Mouse (Mus musculus) frontal cortex, postnatal 10 days (tissue): ENCODE data around the gene Atic.

Experiments used
- DNase-seq, 2 experiments: peaks; one replicate each; pipeline ENCODE4 v3.0.0; 2022; ENCODE audit warnings: low spot score in 2 of 2, mixed read lengths in 1 of 2

Atic gene

DNA sequence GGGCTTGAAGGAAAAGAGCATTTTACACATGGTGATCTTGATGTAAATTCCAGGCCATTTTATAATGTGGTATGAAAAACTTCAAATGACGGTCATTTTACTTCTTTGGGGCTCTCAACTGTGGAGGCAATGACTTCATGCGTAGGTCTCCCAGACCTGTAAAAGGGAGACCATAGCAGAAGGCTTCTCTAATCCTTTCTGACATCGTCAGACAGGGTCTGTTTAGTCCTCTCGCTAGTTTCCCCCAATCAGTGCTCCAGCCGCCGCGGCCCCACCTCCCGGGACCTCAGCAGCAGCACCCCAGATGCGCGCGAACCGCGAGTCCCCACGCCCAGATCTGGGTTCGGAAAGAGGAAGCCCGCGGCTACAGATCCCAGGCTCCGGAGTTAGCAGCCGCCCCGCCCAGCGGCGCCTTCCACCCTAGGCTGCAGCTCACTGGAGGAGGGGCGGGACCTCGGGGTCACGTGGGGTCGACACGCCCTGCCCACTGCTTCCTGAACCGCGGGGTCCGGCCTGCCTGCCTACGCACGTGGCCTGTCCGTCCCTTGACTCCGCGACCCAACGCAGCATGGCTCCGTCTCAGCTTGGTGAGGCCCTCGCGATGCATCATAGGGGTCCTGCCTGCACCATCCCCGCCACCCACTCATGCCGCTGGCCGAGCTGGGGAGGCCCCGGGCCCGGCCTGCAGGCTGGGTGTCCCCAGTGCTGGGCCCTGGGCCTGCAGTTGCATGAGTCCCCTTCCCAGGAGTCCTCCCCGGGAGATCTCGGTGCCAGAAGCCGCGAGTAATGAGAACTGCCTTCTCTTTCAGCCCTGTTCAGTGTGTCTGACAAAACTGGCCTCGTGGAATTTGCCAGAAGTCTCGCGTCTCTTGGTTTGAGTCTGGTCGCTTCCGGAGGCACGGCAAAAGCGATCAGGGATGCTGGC is at the start of gene Atic:
Gene Atic, plus strand, starts transcription at position 463 of the 925 bp plus-strand sequence.
- DNase-seq: peak; percentile 82 to 84

DNA sequence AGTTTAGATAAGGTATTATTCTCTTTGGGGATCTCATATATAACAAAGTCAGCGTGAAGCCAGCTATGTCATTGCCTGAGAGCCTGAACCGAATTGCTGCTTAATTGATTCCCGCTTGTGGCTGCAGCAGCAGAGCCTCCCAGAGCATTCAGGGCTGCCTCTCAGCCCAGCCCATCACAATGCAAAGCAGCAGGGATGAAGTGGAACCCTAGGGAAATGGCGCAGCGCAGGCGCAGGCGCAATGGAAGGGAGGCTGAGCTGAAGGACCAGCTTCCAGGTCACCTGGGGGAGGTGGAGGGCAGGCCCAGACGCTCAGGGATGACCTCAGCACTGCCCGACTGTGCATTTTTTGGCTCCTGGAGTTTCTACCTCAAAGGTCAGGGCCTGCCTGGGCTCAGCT is 49.7 kb upstream of the Atic start:
- peak in 1 of 2 experiments; percentile 8 for DNase-seq

- no peak for DNase-seq
Measured at GRCm38 (mm10) chr1:71515041-71515440, 41.9 kb upstream of the Atic start.

DNA sequence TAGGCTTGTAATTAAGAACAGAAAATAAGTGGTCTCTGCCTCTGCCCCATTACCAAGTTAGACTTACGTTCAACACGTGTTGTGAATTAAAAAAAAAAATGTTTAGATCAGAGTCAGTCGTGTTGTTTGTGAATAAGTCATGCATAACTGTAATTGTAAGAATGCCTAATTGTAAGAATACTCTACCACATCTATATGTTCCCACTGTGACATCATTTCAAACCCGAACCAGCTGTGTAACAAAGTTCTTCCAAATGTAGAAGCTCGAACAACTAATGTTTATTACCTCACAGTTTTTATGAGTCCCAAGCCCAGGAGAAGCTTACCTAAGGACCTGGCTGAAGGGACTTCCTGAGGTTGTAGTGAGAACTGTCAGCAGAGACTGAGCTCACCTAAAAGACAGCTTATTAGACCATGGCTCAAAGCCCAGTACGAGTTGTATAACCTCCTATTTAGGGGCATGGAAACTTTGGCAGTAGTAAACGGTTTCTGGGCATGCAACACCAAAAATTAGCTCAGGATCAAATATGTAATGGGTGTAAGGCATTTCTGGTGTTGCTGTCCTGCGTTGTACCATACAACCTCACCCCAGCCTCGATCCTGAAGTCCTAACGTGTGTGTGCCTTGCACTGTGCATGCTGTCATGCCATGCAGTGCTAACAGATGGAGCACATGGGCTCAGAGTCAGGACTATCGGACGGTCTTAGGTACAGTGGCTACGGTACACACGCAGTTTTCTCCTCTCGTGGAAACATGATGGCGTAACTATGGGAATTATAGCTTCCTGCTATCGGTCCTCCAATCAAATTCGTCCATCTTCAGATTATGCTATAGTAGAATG is 27.9 kb upstream of the Atic start:
- DNase-seq: no peak

DNA sequence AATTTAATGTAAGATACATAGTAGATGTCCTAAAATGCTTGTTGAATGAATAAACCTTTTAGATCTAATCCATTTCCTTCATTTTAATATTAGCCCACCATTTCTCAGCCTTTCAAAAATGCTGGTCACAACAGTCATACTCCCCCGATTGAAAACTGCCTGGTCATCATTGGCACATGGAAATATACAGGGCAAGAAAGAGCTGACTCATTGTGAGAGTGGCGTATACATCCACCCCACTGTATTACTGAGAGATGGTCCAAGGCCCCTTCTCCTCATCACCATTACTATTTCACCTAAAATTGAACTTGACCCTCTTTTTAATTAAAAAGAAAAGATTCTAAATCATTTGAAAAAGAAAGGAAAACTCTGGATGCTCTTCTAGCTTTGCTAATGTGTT is 26.2 kb upstream of the Atic start:
- no peak for DNase-seq

- DNase-seq: no peak
Measured at GRCm38 (mm10) chr1:71531653-71532052, 25.3 kb upstream of the Atic start.

DNA sequence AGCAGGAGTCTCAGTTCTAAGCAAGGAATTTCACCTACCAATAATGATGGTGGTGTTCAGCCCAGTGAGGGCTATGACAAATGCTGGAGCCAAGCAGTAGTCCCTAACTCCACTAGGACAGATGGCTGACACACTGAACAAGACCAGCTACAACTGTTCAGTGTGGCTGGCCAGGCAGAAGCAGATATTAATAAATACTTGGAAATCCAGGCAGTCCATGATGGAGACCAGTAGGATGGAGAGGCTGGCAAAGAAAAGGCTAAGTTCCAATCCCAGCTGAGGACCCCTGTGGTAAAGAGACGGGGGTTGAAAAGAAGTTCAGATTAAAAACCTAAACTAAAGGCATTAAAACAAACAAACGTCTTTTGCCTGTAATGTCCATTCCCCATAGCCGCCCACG is 17.3 kb upstream of the Atic start:
- DNase-seq: no peak

- DNase-seq: no peak
Measured at GRCm38 (mm10) chr1:71540437-71540836, 16.5 kb upstream of the Atic start.

DNA sequence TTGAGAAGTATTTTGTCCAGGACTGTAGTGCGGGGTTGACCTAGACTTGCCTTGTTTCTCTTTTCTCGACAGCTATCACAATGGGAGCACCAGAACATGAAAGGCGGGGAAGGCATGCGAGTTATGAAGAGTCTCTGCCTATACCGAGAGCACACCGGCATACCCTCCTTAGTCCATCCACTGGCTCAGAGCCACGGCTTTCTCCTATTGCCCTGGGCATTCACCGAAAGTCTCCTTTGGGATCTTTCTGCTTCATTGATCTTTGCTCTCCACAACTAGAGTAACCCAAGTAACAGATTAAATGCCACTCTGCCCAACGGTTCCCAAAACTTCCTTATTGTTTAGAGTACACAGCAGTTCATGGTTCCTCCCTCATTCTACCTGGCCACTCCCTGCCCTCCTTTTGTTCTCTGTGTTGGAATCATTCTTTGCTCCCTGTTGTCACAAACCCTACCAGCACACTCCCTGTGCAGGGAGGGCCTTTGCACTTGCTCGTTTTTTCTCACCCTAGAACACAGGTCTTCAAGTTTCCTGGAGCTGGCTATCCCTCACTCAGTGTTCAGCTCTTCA is 6.2 kb upstream of the Atic start:
- no peak for DNase-seq

- DNase-seq: no peak
Measured at GRCm38 (mm10) chr1:71560626-71561025, 3.7 kb downstream of the Atic start.

GRCm38 (mm10) chr1:71564291-71564690 is 7.3 kb downstream of the Atic start:
- DNase-seq: no peak

GRCm38 (mm10) chr1:71567884-71568605 is 11.1 kb downstream of the Atic start:
- DNase-seq: no peak

DNA sequence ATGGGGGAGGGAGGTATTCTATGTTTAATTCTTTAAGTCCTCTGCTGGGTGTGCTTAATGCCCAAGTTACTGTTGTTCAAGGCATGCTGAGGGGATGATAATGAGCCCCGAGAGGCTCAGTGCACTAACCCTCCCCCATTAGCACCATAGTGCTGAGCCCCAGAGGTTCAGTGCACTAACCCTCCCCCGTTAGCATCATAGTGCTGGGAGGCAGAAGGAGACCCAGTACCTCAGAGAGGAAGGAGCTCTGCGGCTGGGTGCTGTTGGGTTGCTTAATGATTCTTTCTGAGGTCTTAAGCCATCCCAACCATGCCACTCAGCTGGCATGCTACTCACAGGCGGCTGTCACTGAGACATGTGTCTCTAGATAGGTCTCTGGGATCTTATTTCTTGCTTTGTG is 13.2 kb downstream of the Atic start:
- DNase-seq: no peak

DNA sequence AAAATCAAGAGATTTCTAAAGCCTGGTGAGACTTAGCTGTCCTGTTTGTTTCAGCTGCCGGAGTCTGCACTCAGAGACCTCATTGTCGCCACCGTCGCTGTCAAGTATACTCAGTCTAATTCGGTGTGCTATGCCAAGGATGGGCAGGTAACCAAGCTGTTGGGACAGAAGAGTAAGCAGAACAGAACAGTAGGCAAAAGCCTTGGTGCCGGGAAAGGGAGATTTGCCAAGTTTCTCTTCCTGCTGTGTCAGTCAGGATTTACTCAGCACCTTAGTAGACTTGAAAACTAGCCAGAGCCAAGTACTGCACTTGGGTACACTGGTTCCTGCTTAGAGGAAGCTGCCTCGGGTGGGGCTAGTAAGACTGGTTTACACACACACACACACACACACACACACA is 19.0 kb downstream of the Atic start:
- DNase-seq: no peak

GRCm38 (mm10) chr1:71576837-71577236 is 19.9 kb downstream of the Atic start:
- no peak for DNase-seq

DNA sequence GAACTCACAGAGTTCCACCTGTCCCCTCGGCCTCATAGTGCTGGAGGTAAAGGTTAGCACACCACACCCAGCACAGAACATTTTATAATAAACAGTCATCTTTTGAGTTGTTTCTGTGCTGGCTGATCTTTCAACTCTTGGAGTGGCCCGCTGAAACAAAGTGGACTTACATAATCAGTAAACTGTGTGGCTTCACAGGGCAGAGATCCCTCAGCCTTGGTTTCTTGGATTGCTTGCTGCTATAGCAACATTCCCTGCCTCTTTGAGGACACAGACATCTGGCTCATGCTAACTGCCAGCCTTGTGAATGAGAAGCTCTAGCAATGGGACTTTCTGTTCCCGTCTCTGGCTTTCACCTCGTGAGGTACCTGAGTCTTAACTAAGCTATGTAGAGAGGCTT is 22.6 kb downstream of the Atic start:
- DNase-seq: no peak

DNA sequence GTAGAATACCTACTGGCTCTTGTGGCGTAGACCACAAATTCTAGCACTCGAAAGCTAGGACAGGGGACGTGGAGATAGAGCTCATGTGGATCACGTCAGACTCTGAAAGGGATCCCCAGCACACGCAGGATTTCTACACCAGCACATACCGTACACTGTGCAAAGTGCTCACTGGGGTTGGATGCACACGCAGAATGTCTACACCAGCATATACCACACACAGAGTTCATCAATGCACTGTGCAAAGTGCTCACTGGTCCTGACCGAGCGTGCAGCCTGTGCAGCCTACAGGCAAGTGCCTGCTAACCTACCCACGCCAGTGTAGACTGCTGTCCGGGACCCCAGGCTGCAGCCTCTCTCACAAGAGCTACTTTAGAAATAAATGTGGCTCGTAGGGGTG is 23.5 kb downstream of the Atic start:
- no peak for DNase-seq

DNA sequence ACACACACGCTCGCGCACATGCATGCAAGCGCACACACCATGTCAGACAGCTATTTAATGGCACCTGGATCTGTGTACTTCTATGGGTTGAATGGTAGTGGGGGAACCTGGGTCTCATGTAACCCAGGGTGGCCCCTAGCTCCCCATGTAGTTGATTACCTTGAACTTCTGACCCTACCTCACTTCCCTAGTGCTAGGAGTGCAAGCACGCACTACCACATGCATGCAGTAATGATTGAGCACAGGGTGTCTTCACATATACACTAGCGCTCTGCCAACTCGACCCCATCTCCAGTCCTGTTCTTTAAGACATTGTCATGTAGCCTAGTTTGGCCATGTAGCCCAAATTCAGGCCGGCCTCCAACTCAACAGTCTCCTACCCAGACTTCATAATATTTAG is 26.4 kb downstream of the Atic start:
- DNase-seq: no peak

DNA sequence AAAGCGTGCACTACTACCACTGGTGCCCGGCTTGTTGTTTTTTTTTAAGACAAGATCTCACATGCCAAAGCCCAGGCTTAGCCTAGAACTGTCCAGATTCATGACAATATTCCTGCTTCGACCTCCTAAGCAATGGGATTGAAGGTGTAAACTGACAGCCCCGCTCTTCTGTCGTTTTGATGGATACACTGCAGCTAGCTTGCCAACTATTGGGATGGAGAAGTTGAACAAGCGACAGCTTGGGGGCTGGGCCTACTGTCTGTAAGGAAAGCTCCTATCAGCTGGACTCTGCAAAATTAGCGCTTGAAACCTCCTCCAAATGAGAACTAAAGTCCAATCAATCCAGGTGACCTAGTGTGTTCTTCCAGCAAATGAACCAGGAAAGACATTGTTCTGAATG is 26.9 kb downstream of the Atic start:
- DNase-seq: no peak

DNA sequence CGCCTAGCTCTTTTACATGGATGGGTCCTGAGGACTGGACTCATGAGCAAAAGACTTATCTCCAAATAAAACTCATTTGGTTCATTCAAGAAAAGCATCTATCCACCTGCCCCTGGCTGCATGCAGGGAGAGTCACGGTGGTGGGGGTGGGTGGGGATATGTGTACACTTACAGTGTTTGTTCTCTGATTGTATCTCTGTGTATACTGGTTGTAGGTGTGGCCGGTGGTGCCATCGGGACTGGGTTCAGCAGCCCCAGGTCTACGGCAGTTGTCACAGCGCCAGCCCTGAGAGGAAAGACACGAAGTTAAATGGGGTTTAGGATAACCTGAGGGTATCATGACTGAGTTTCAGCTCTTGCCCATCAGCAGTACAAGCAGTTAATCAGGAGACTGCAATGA is 29.7 kb downstream of the Atic start:
- no peak for DNase-seq

DNA sequence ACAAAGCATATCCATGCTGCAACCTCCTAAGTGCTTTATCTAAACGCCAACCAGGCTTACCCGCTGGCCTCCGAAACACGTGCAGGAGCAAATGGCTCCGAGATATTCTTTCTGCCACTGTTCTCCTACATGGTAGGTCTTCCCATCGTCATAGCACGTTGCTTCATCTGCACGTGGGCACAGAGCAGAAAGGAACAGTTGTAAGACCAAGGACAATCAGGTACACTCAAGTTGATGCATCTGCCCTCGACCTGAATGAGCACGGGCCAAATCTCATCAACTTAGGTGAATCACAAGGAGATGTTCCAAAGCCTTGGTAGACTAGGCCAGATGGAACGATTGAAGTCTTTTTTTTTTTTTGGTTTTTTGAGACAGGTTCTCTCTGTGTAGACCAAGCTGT is 33.1 kb downstream of the Atic start:
- no peak for DNase-seq

GRCm38 (mm10) chr1:71593184-71593583 is 36.2 kb downstream of the Atic start:
- DNase-seq: no peak
